Mouse (Mus musculus): ENCODE data around the gene Kif5c. TPM values are rescaled to one million over a fixed set of nuclear protein-coding genes. Genes with fewer than 3 reads are reported as not detected.

Gene Kif5c
- polyA plus RNA-seq, 1 experiment from 2014 or later, result 224 TPM

DNA sequence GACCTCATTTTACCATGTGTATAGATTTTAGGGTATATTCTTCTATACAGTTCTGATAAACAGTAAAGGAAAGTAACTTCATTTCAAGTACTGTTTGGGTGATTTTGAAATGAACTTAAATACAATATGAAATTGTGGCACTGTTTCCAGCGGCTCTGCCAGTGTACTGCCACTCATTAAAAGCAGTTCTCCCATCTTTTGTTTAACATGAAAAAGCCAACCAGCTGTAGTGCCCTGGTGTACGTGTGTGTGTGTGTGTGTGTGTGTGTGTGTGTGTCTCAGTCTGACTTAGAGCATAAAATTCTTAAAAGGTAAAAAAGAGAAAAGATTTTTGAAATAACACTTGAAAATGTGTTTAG is 110.5 kb downstream of the Kif5c start:
- DNase-seq (ENCODE audit: low spot score) (no peak), ATAC-seq (ENCODE audit: low FRiP score) (no peak)
- H3K9me3 ChIP-seq (ENCODE audit: control insufficient read depth, low read length), result no peaks in the 10 kb centered on the region
- peaks cover 4% of the 10 kb centered on the region for H3K4me1 ChIP-seq (replicated peaks; ENCODE audit: control insufficient read depth, insufficient read depth, low read length)
- H3K4me3 ChIP-seq (replicated peaks; ENCODE audit: low read length), result no peak overlapping the region
- no peak overlapping the region for H3K27ac ChIP-seq
- no peak overlapping the region for H3K4me2 ChIP-seq (replicated peaks)
- H3K27me3 ChIP-seq (ENCODE audit: control insufficient read depth, insufficient read depth, low read length), result no peaks in the 10 kb centered on the region
- WGBS, result 87% methylated on average over 2 of the region's 2 CpGs
- H3K9ac ChIP-seq, result no peak overlapping the region
- peaks cover 72% of the 10 kb centered on the region for H3K36me3 ChIP-seq (replicated peaks; ENCODE audit: control insufficient read depth, insufficient read depth)

GRCm38 (mm10) chr2:49730183-49730582 is 111.1 kb downstream of the Kif5c start:
- H3K4me3 ChIP-seq (replicated peaks; ENCODE audit: low read length), result no peak overlapping the region
- no peak overlapping the region for H3K9ac ChIP-seq
- H3K27me3 ChIP-seq (ENCODE audit: control insufficient read depth, insufficient read depth, low read length), result no peaks in the 10 kb centered on the region
- WGBS, result 55% methylated on average over 5 of the region's 5 CpGs
- peaks cover 4% of the 10 kb centered on the region for H3K4me1 ChIP-seq (replicated peaks; ENCODE audit: control insufficient read depth, insufficient read depth, low read length)
- ATAC-seq (ENCODE audit: low FRiP score) (no peak), DNase-seq (ENCODE audit: low spot score) (no peak)
- H3K27ac ChIP-seq, result no peak overlapping the region
- H3K9me3 ChIP-seq (ENCODE audit: control insufficient read depth, low read length), result no peaks in the 10 kb centered on the region
- H3K36me3 ChIP-seq (replicated peaks; ENCODE audit: control insufficient read depth, insufficient read depth), result peaks cover 74% of the 10 kb centered on the region
- no peak overlapping the region for H3K4me2 ChIP-seq (replicated peaks)

- H3K4me2 ChIP-seq (replicated peaks), result no peak overlapping the region
- 75% methylated on average over 11 of the region's 11 CpGs for WGBS
Observed at GRCm38 (mm10) chr2:49732745-49733655, 113.9 kb downstream of the Kif5c start.

DNA sequence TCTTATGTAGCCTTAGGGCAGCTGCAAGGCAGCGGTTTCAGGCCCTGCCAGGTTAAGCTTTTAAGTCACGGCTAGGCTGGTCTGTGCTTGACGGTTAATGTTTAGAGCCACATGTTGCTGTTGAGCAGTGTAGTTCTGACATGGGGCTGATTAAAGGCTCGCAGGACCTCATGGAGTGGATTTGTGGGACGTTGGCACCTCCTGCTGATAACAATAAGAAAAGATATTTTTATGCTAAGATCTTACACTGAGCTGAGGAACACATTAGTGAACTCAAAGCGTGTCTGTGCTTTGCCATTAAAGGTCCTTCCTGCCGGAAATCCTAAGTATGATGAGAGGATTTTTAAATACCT is 114.5 kb downstream of the Kif5c start:
- DNase-seq (ENCODE audit: low spot score), result no peak
- Histone ChIP-seq H3K4me1 (replicated peaks; ENCODE audit: control insufficient read depth, insufficient read depth, low read length) (no peaks in the 10 kb centered on the region), H3K4me2 (replicated peaks) (no peak overlapping the region), H3K4me3 (replicated peaks; ENCODE audit: low read length) (no peak overlapping the region), H3K9ac (no peak overlapping the region), H3K9me3 (ENCODE audit: control insufficient read depth, low read length) (no peaks in the 10 kb centered on the region), H3K27me3 (ENCODE audit: control insufficient read depth, insufficient read depth, low read length) (no peaks in the 10 kb centered on the region), H3K36me3 (replicated peaks; ENCODE audit: control insufficient read depth, insufficient read depth) (peaks cover 83% of the 10 kb centered on the region), H3K27ac (no peak overlapping the region)
- 66% methylated on average over 7 of the region's 7 CpGs for WGBS
- no peak for ATAC-seq (ENCODE audit: low FRiP score)

More at GRCm38 (mm10) chr2:49732745-49733655, 113.9 kb downstream of the Kif5c start:
- Histone ChIP-seq H3K9me3 (ENCODE audit: control insufficient read depth, low read length) (no peaks in the 10 kb centered on the region), H3K4me3 (replicated peaks; ENCODE audit: low read length) (no peak overlapping the region), H3K27me3 (ENCODE audit: control insufficient read depth, insufficient read depth, low read length) (no peaks in the 10 kb centered on the region), H3K9ac (no peak overlapping the region), H3K4me1 (replicated peaks; ENCODE audit: control insufficient read depth, insufficient read depth, low read length) (no peaks in the 10 kb centered on the region), H3K36me3 (replicated peaks; ENCODE audit: control insufficient read depth, insufficient read depth) (peaks cover 83% of the 10 kb centered on the region), H3K27ac (no peak overlapping the region)
- DNase-seq (ENCODE audit: low spot score) (no peak), ATAC-seq (ENCODE audit: low FRiP score) (no peak)

GRCm38 (mm10) chr2:49734013-49734780 is 115.1 kb downstream of the Kif5c start:
- ATAC-seq (ENCODE audit: low FRiP score), result peak; percentile 66; the same call in 1 of the 2 replicates

DNA sequence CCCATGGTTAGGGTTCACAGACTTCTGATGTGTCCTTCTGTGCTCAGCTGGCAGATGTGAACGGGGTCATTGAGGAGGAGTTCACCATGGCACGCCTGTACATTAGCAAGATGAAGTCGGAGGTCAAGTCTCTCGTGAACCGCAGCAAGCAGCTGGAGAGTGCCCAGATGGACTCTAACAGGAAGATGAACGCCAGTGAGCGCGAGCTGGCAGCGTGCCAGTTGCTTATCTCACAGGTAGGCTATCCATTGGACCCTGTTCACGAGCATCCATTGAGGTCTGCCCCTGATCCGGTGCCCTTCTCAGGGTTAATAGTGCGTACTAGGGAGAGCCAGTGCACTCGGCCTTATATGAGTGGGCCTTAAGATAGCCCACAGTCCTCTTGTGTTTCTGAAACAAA is 116.3 kb downstream of the Kif5c start:
- WGBS, result 84% methylated on average over 13 of the region's 13 CpGs

More at GRCm38 (mm10) chr2:49734013-49734780, 115.1 kb downstream of the Kif5c start:
- 52% methylated on average over 7 of the region's 7 CpGs for WGBS
- Histone ChIP-seq H3K9me3 (ENCODE audit: control insufficient read depth, low read length) (no peaks in the 10 kb centered on the region), H3K27me3 (ENCODE audit: control insufficient read depth, insufficient read depth, low read length) (no peaks in the 10 kb centered on the region), H3K36me3 (replicated peaks; ENCODE audit: control insufficient read depth, insufficient read depth) (peaks cover 83% of the 10 kb centered on the region), H3K4me3 (replicated peaks; ENCODE audit: low read length) (no peak overlapping the region), H3K4me1 (replicated peaks; ENCODE audit: control insufficient read depth, insufficient read depth, low read length) (no peaks in the 10 kb centered on the region), H3K9ac (no peak overlapping the region), H3K27ac (no peak overlapping the region), H3K4me2 (replicated peaks) (no peak overlapping the region)
- DNase-seq (ENCODE audit: low spot score), result peak; percentile 91

GRCm38 (mm10) chr2:49739046-49739445 is 119.9 kb downstream of the Kif5c start:
- H3K9ac ChIP-seq, result no peak overlapping the region
- DNase-seq (ENCODE audit: low spot score) (no peak), ATAC-seq (ENCODE audit: low FRiP score) (no peak)
- H3K9me3 ChIP-seq (ENCODE audit: control insufficient read depth, low read length), result no peaks in the 10 kb centered on the region
- peaks cover 79% of the 10 kb centered on the region for H3K36me3 ChIP-seq (replicated peaks; ENCODE audit: control insufficient read depth, insufficient read depth)
- H3K27ac ChIP-seq, result no peak overlapping the region
- WGBS, result 81% methylated on average over 5 of the region's 5 CpGs
- H3K4me3 ChIP-seq (replicated peaks; ENCODE audit: low read length), result no peak overlapping the region
- H3K27me3 ChIP-seq (ENCODE audit: control insufficient read depth, insufficient read depth, low read length), result no peaks in the 10 kb centered on the region
- H3K4me1 ChIP-seq (replicated peaks; ENCODE audit: control insufficient read depth, insufficient read depth, low read length), result peaks cover 31% of the 10 kb centered on the region
- H3K4me2 ChIP-seq (replicated peaks), result no peak overlapping the region

More for the DNA sequence above, 116.3 kb downstream of the Kif5c start:
- Histone ChIP-seq H3K36me3 (replicated peaks; ENCODE audit: control insufficient read depth, insufficient read depth) (peaks cover 80% of the 10 kb centered on the region), H3K4me2 (replicated peaks) (no peak overlapping the region), H3K9ac (no peak overlapping the region), H3K4me1 (replicated peaks; ENCODE audit: control insufficient read depth, insufficient read depth, low read length) (no peaks in the 10 kb centered on the region), H3K27me3 (ENCODE audit: control insufficient read depth, insufficient read depth, low read length) (no peaks in the 10 kb centered on the region), H3K27ac (no peak overlapping the region), H3K4me3 (replicated peaks; ENCODE audit: low read length) (no peak overlapping the region), H3K9me3 (ENCODE audit: control insufficient read depth, low read length) (no peaks in the 10 kb centered on the region)
- no peak for DNase-seq (ENCODE audit: low spot score)
- ATAC-seq (ENCODE audit: low FRiP score), result no peak

DNA sequence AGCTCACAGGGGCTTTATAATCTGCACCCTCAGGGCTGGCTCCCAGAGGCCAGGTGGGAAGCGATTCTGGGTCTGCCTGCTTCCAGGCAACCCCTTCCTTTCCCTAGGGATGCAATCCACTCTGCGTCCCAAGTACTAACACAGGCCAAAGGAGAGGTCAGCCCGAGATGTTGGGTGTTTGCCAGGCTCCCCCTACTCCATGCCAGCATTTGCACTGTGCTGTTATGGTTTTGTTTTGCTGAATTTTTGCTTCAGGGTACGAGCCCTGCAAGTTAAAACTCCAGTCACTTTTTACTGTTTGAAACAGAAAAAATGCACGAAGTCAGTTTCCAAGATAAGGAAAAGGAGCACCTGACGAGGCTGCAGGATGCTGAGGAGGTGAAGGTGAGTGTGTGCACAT is 121.9 kb downstream of the Kif5c start:
- H3K9me3 ChIP-seq (ENCODE audit: control insufficient read depth, low read length), result no peaks in the 10 kb centered on the region
- 62% methylated on average over 6 of the region's 6 CpGs for WGBS
- H3K9ac ChIP-seq, result no peak overlapping the region
- peaks cover 37% of the 10 kb centered on the region for H3K4me1 ChIP-seq (replicated peaks; ENCODE audit: control insufficient read depth, insufficient read depth, low read length)
- peak overlapping the region; percentile 74; the same call in 1 of the 2 replicates for H3K27ac ChIP-seq
- no peak for ATAC-seq (ENCODE audit: low FRiP score)
- peaks cover 87% of the 10 kb centered on the region for H3K36me3 ChIP-seq (replicated peaks; ENCODE audit: control insufficient read depth, insufficient read depth)
- no peak overlapping the region for H3K4me3 ChIP-seq (replicated peaks; ENCODE audit: low read length)
- no peak for DNase-seq (ENCODE audit: low spot score)
- H3K4me2 ChIP-seq (replicated peaks), result no peak overlapping the region
- no peaks in the 10 kb centered on the region for H3K27me3 ChIP-seq (ENCODE audit: control insufficient read depth, insufficient read depth, low read length)
